Mouse (Mus musculus): ENCODE measurements around the gene Cd2. TPM values are rescaled to one million over a fixed set of nuclear protein-coding genes. Genes with fewer than 3 reads are reported as not detected.

The Cd2 gene
- total RNA-seq (2023) = 1 to 10 TPM; 5.0 to 9.1 TPM

DNA sequence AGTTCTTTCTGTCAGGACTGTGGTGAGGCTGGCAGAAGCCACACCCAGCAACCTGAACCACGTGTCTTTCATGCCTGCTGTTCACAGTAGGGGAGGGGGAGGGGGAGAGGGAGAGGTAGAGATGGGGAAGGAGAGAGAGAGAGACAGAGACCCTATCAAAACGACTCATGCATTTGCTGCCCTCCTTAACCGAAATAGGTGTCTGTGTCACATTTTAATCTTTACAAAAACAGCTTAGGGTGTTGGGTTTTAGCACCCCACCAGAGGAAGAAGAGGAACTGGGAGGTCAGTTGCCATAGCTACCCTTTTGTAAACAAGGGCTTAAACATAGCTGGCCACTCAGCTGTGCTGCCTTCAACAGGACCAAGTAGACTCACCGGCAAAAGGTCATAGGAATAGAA, at the start of gene Cd2:
Gene Cd2 (minus strand): TSS at position 29 of the 401 bp plus-strand sequence.

Other genes starting within 250 kb of the Cd2 start
- gene Ptgfrn, start 177.7 kb downstream of the Cd2 start, total RNA-seq (2023) = 1 to 10 TPM; 6.2 to 8.3 TPM
- gene Igsf3, start 89.1 kb upstream of the Cd2 start, total RNA-seq (2023) = under 1 TPM in 1 of 2 experiments, not detected in 1; 0.13 TPM